Mouse (Mus musculus) right cerebral cortex, postnatal 4 days (tissue): ENCODE measurements at regions not wholly inside any gene's neighbourhood (a gene's known extent, or its start where the extent isn't known, plus 50 kb on each side); places are given as distances from the start of the nearest gene placed in this dataset.

ENCODE experiments used
- DNase-seq: peaks from one replicate; pipeline ENCODE4 v3.0.0-alpha.2; 2022

GRCm38 (mm10) chr7:69994540-69995303, 371.8 kb downstream of the Nr2f2 start:
- no peak for DNase-seq

GRCm38 (mm10) chr7:69992383-69993327, 373.9 kb downstream of the Nr2f2 start:
- DNase-seq, result no peak

- no peak for DNase-seq
These were observed 374.6 kb downstream of the Nr2f2 start for GRCm38 (mm10) chr7:69991982-69992381.

- DNase-seq, result no peak
These were observed 377.8 kb downstream of the Nr2f2 start for GRCm38 (mm10) chr7:69988704-69989103.

- no peak for DNase-seq
These were observed 385.2 kb downstream of the Nr2f2 start for GRCm38 (mm10) chr7:69981301-69981700.

- no peak for DNase-seq
These were observed 390.2 kb downstream of the Nr2f2 start for GRCm38 (mm10) chr7:69976369-69976768.

- DNase-seq, result no peak
These were observed 402.5 kb downstream of the Nr2f2 start for GRCm38 (mm10) chr7:69964002-69964401.

GRCm38 (mm10) chr7:69950221-69950670, 416.3 kb downstream of the Nr2f2 start:
- no peak for DNase-seq

GRCm38 (mm10) chr7:69949647-69950121, 416.9 kb downstream of the Nr2f2 start:
- DNase-seq, result no peak

- DNase-seq, result no peak
These were observed 420.1 kb downstream of the Nr2f2 start for GRCm38 (mm10) chr7:69946396-69946795.

- DNase-seq, result no peak
These were observed 424.7 kb downstream of the Nr2f2 start for GRCm38 (mm10) chr7:69941881-69942280.

- no peak for DNase-seq
These were observed 441.3 kb downstream of the Nr2f2 start for GRCm38 (mm10) chr7:69925261-69925660.

GRCm38 (mm10) chr7:69924551-69924950, 442.0 kb downstream of the Nr2f2 start:
- DNase-seq, result no peak

- DNase-seq, result no peak
These were observed 454.8 kb downstream of the Nr2f2 start for GRCm38 (mm10) chr7:69911760-69912159.

GRCm38 (mm10) chr7:69890503-69891061, 476.0 kb downstream of the Nr2f2 start:
- no peak for DNase-seq

- no peak for DNase-seq
These were observed 478.3 kb downstream of the Nr2f2 start for GRCm38 (mm10) chr7:69888251-69888650.

GRCm38 (mm10) chr7:69877031-69877430, 489.5 kb downstream of the Nr2f2 start:
- no peak for DNase-seq

- no peak for DNase-seq
These were observed 500.7 kb downstream of the Nr2f2 start for GRCm38 (mm10) chr7:69865801-69866200.

GRCm38 (mm10) chr7:69844631-69845324, 521.8 kb downstream of the Nr2f2 start:
- peak; percentile 30 for DNase-seq

- DNase-seq, result no peak
These were observed 529.2 kb downstream of the Nr2f2 start for GRCm38 (mm10) chr7:69837379-69837778.

GRCm38 (mm10) chr7:69827251-69827650, 539.3 kb downstream of the Nr2f2 start:
- DNase-seq, result no peak

GRCm38 (mm10) chr7:69820570-69820969, 546.0 kb downstream of the Nr2f2 start:
- DNase-seq, result no peak

- no peak for DNase-seq
These were observed 554.2 kb downstream of the Nr2f2 start for GRCm38 (mm10) chr7:69812301-69812700.
